Mouse (Mus musculus) cerebellum, postnatal 4 days (tissue): ENCODE results near the gene Cct4.

ENCODE experiments used
- DNase-seq, 2 experiments: peaks; one replicate each; pipeline ENCODE4 v3.0.0; 2022; ENCODE audit warnings: low spot score in 2 of 2, mixed read lengths in 1 of 2

Gene Cct4

GRCm38 (mm10) chr11:22990393-22991126 lies at the start of gene Cct4:
TSS of gene Cct4 (plus strand) at chr11:22990519.
- peak; percentile 85 to 91 for DNase-seq

GRCm38 (mm10) chr11:22949101-22949500 lies 41.2 kb upstream of the Cct4 start:
- no peak for DNase-seq

- no peak for DNase-seq
Observed at GRCm38 (mm10) chr11:22950131-22950530, 40.2 kb upstream of the Cct4 start.

GRCm38 (mm10) chr11:22952668-22953067 lies 37.7 kb upstream of the Cct4 start:
- no peak for DNase-seq

- DNase-seq = no peak
Observed at GRCm38 (mm10) chr11:22956346-22956745, 34.0 kb upstream of the Cct4 start.

GRCm38 (mm10) chr11:22956830-22957229 lies 33.5 kb upstream of the Cct4 start:
- peak in 1 of 2 experiments; percentile 30 for DNase-seq

GRCm38 (mm10) chr11:22957791-22958374 lies 32.4 kb upstream of the Cct4 start:
- no peak for DNase-seq

GRCm38 (mm10) chr11:22962101-22962500 lies 28.2 kb upstream of the Cct4 start:
- no peak for DNase-seq

GRCm38 (mm10) chr11:22964401-22964800 lies 25.9 kb upstream of the Cct4 start:
- no peak for DNase-seq

- no peak for DNase-seq
Observed at GRCm38 (mm10) chr11:22965503-22965902, 24.8 kb upstream of the Cct4 start.

- DNase-seq = no peak
Observed at GRCm38 (mm10) chr11:22969486-22969885, 20.8 kb upstream of the Cct4 start.

GRCm38 (mm10) chr11:22970546-22970945 lies 19.8 kb upstream of the Cct4 start:
- DNase-seq = no peak

GRCm38 (mm10) chr11:22971835-22972709 lies 18.2 kb upstream of the Cct4 start, which contains the start of gene Zrsr1:
TSS of gene Zrsr1 (plus strand) at chr11:22972005.
- peak; percentile 29 to 35 for DNase-seq

GRCm38 (mm10) chr11:22972746-22973526 lies 17.4 kb upstream of the Cct4 start:
- peak; percentile 42 to 64 for DNase-seq

- no peak for DNase-seq
Observed at GRCm38 (mm10) chr11:22973599-22973998, 16.7 kb upstream of the Cct4 start.

- no peak for DNase-seq
Observed at GRCm38 (mm10) chr11:22978215-22978614, 12.1 kb upstream of the Cct4 start.

- DNase-seq = peak in 1 of 2 experiments; percentile 42
Observed at GRCm38 (mm10) chr11:22978711-22979110, 11.6 kb upstream of the Cct4 start.

- DNase-seq = no peak
Observed at GRCm38 (mm10) chr11:22979221-22979620, 11.1 kb upstream of the Cct4 start.

GRCm38 (mm10) chr11:22981041-22981440 lies 9.3 kb upstream of the Cct4 start:
- no peak for DNase-seq

GRCm38 (mm10) chr11:22981543-22981950 lies 8.8 kb upstream of the Cct4 start:
- no peak for DNase-seq

- DNase-seq = peak; percentile 98 to 99
Observed at GRCm38 (mm10) chr11:22981984-22982757, 8.1 kb upstream of the Cct4 start, which contains the start of the genes Gm28048 and Commd1. TSS of gene Gm28048 (minus strand) at chr11:22982090. TSS of gene Commd1 (minus strand) at chr11:22982382.
